In genomic region chr8:34472846-34473245, GRCm38 (mm10) we compare ENCODE assay signal across 11 mouse cellular contexts.
DNase-seq lines count a peak whose midpoint lies in the region; ATAC-seq and TF ChIP-seq lines count a peak whose summit lies in the region.
"Had no signal": no experiment of that assay in that cellular context is flagged by ENCODE, and none has a peak within 500 bp of the region (broad histone marks: within the 10 kb centered on the region; RNA-seq: fewer than 3 reads in every experiment).

No protein-coding gene starts in this region.

- ATAC-seq in hindbrain, embryonic 16.5 days: peak; percentile 73; the same call in 1 of the 2 replicates
- no peak for ATAC-seq in hindbrain, embryonic 12.5 days (ENCODE audit: low FRiP score)
- 0 out of 2 replicates have a peak, but pooled peaks have one; percentile 62 for ATAC-seq in embryonic facial prominence, embryonic 11.5 days (replicated peaks; ENCODE audit: insufficient number of reproducible peaks, low FRiP score, low TSS enrichment, low read depth)
- ATAC-seq in midbrain, embryonic 12.5 days (ENCODE audit: low FRiP score, low read depth): peak; percentile 73

- DNase-seq in adipocyte (ENCODE audit: low spot score): peak; percentile 16
- peak; percentile 39 for DNase-seq in embryonic facial prominence, embryonic 11.5 days (ENCODE audit: low spot score)
- no peak for DNase-seq in cerebellum, adult 8-10 months
- no peak for DNase-seq in cerebellum, adult 2 months
- DNase-seq: kidney, postnatal 10 days; lung, adult 2 months; right cerebral cortex, postnatal 4 days had no signal

- H3K4me1 ChIP-seq in hindbrain, embryonic 16.5 days (ENCODE audit: control insufficient read depth, insufficient read depth, low read depth, low read length): peaks cover 11% of the 10 kb centered on the region
- H3K4me1 ChIP-seq in hindbrain, embryonic 12.5 days: peaks cover 15% of the 10 kb centered on the region
- no peaks in the 10 kb centered on the region for H3K4me1 ChIP-seq in embryonic facial prominence, embryonic 11.5 days (ENCODE audit: control insufficient read depth, insufficient read depth, low read length)
- H3K4me1 ChIP-seq in midbrain, embryonic 12.5 days: peaks cover 18% of the 10 kb centered on the region
- H3K4me1 ChIP-seq in cerebellum, adult 2 months (ENCODE audit: control insufficient read depth, insufficient read depth, low read length): no peaks in the 10 kb centered on the region

- no peak overlapping the region for H3K4me3 ChIP-seq in hindbrain, embryonic 16.5 days (ENCODE audit: low read length)
- no peak overlapping the region for H3K4me3 ChIP-seq in hindbrain, embryonic 12.5 days
- H3K4me3 ChIP-seq in embryonic facial prominence, embryonic 11.5 days (ENCODE audit: low read depth, low read length): no peak overlapping the region
- H3K4me3 ChIP-seq in midbrain, embryonic 12.5 days: no peak overlapping the region
- H3K4me3 ChIP-seq in cerebellum, adult 2 months (replicated peaks; ENCODE audit: insufficient read depth, low read depth, low read length): no peak overlapping the region
- H3K4me3 ChIP-seq: embryonic facial prominence, embryonic 15.5 days had no signal

- no peak for TF ChIP-seq CTCF in cerebellum, adult 2 months (IDR thresholded peaks at IDR 0.05; ENCODE audit: borderline replicate concordance, insufficient read depth, low read depth, low read length)

- no peak for TF ChIP-seq POLR2A in cerebellum, adult 2 months (IDR thresholded peaks at IDR 0.05; ENCODE audit: borderline replicate concordance, insufficient read depth, low read length)

- no peaks in the 10 kb centered on the region for H3K27me3 ChIP-seq in hindbrain, embryonic 16.5 days (replicated peaks; ENCODE audit: control insufficient read depth, insufficient read depth, low read length)
- no peaks in the 10 kb centered on the region; the same call in 1 of the 2 replicates for H3K27me3 ChIP-seq in hindbrain, embryonic 12.5 days
- no peaks in the 10 kb centered on the region for H3K27me3 ChIP-seq in embryonic facial prominence, embryonic 11.5 days (ENCODE audit: control insufficient read depth, insufficient read depth, low read length)
- H3K27me3 ChIP-seq in midbrain, embryonic 12.5 days: 0 out of 2 replicates have a peak, but pooled peaks cover 7% of the 10 kb centered on the region
- H3K27me3 ChIP-seq in cerebellum, adult 2 months (ENCODE audit: control insufficient read depth, insufficient read depth, low read length): no peaks in the 10 kb centered on the region; the same call in 1 of the 2 replicates
- H3K27me3 ChIP-seq: embryonic facial prominence, embryonic 15.5 days had no signal

- H3K9ac ChIP-seq in hindbrain, embryonic 16.5 days (ENCODE audit: low read depth, low read length): no peak overlapping the region
- H3K9ac ChIP-seq in hindbrain, embryonic 12.5 days: no peak overlapping the region
- no peak overlapping the region for H3K9ac ChIP-seq in embryonic facial prominence, embryonic 11.5 days (replicated peaks; ENCODE audit: low read length)
- H3K9ac ChIP-seq in midbrain, embryonic 12.5 days (replicated peaks): 0 out of 2 replicates have a peak overlapping the region, but pooled peaks have one; percentile 4
- H3K9ac ChIP-seq: embryonic facial prominence, embryonic 15.5 days had no signal

- H3K4me2 ChIP-seq in hindbrain, embryonic 16.5 days (ENCODE audit: low read length): no peak overlapping the region
- H3K4me2 ChIP-seq in hindbrain, embryonic 12.5 days (replicated peaks): no peak overlapping the region
- H3K4me2 ChIP-seq in embryonic facial prominence, embryonic 11.5 days (ENCODE audit: low read depth, low read length): no peak overlapping the region; the same call in 1 of the 2 replicates
- H3K4me2 ChIP-seq in midbrain, embryonic 12.5 days (replicated peaks): peak overlapping the region; percentile 26
- H3K4me2 ChIP-seq: embryonic facial prominence, embryonic 15.5 days had no signal

- 33% methylated on average over 6 of the region's 6 CpGs for WGBS in hindbrain, embryonic 16.5 days
- WGBS in hindbrain, embryonic 12.5 days: 45% methylated on average over 6 of the region's 6 CpGs
- WGBS in embryonic facial prominence, embryonic 11.5 days: 28% methylated on average over 6 of the region's 6 CpGs
- 21% methylated on average over 6 of the region's 6 CpGs for WGBS in midbrain, embryonic 12.5 days
- 58% methylated on average over 6 of the region's 6 CpGs for WGBS in cerebellum, adult 2 months

- H3K27ac ChIP-seq in hindbrain, embryonic 16.5 days (ENCODE audit: low read depth, low read length): no peak overlapping the region
- H3K27ac ChIP-seq in hindbrain, embryonic 12.5 days: no peak overlapping the region
- no peak overlapping the region for H3K27ac ChIP-seq in embryonic facial prominence, embryonic 11.5 days (replicated peaks; ENCODE audit: low read depth, low read length)
- peak overlapping the region; percentile 49; the same call in 1 of the 2 replicates for H3K27ac ChIP-seq in midbrain, embryonic 12.5 days (replicated peaks)
- H3K27ac ChIP-seq in cerebellum, adult 2 months (ENCODE audit: insufficient read depth, low read length): no peak overlapping the region
- H3K27ac ChIP-seq: embryonic facial prominence, embryonic 15.5 days had no signal

- H3K36me3 ChIP-seq in hindbrain, embryonic 16.5 days (ENCODE audit: control insufficient read depth, insufficient read depth, low read length): no peaks in the 10 kb centered on the region
- no peaks in the 10 kb centered on the region for H3K36me3 ChIP-seq in hindbrain, embryonic 12.5 days
- H3K36me3 ChIP-seq in embryonic facial prominence, embryonic 11.5 days (replicated peaks; ENCODE audit: control insufficient read depth, insufficient read depth, low read depth, low read length): no peaks in the 10 kb centered on the region
- H3K36me3 ChIP-seq in midbrain, embryonic 12.5 days: no peaks in the 10 kb centered on the region
- H3K36me3 ChIP-seq: embryonic facial prominence, embryonic 15.5 days had no signal

- no peaks in the 10 kb centered on the region for H3K9me3 ChIP-seq in hindbrain, embryonic 16.5 days (ENCODE audit: control insufficient read depth, low read length)
- no peaks in the 10 kb centered on the region for H3K9me3 ChIP-seq in hindbrain, embryonic 12.5 days (replicated peaks)
- no peaks in the 10 kb centered on the region for H3K9me3 ChIP-seq in embryonic facial prominence, embryonic 11.5 days (replicated peaks; ENCODE audit: control insufficient read depth, low read length)
- H3K9me3 ChIP-seq in midbrain, embryonic 12.5 days: no peaks in the 10 kb centered on the region
- H3K9me3 ChIP-seq: embryonic facial prominence, embryonic 15.5 days had no signal

Comparison
In these comparisons a context has a peak if more than half of its experiments do, and no peak if none do; other contexts are left out.
1. DNase-seq: peak in adipocyte (single experiment) and embryonic facial prominence, embryonic 11.5 days (single experiment); none in cerebellum, adult 8-10 months (single experiment) and cerebellum, adult 2 months (0 of 2).